Mouse (Mus musculus) frontal cortex, adult (tissue): ENCODE data around the gene Syt6.

Experiments used
- ATAC-seq: cut with Nextera tagmentation; 2 replicates; pipeline ENCODE4 v1.9.2; 2017; ENCODE audit warnings: mild to moderate bottlenecking, moderate library complexity, mixed read lengths; ENCODE audit not compliant: low TSS enrichment

The Syt6 gene

DNA sequence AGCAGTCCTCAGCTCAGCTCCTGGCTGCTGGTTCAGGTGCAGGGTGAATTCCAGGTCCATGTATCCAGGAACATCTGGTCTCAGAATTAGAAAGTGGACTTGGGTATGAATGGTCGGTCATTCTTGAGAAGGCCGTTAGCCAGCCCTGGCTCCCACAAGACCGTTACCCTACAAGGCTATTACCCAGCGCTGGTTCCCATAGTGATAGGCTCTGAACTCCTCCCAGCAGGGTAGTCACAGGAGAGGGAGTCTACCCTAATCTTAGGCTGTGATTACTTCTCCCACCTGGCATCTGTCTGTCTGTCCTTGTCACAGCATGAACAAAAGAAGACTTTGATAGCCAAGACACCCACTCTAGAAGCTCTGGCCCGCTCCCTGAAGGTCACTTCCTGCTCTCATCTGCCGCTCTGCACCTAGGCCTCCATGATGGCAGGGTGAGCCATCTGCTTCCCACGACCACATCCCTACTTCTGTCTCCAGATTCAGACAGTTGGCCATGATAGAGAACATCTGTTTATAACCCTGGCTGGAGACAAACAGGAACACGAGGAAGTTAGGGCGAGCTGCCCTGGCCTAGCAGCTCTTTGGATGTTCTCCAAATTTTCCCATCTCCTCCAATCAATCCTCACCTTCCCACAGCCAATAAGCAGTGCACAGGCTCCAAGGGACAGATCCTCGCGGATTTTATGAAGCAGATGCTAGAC, 72.3 kb downstream of the Syt6 start:
- no peak for ATAC-seq

DNA sequence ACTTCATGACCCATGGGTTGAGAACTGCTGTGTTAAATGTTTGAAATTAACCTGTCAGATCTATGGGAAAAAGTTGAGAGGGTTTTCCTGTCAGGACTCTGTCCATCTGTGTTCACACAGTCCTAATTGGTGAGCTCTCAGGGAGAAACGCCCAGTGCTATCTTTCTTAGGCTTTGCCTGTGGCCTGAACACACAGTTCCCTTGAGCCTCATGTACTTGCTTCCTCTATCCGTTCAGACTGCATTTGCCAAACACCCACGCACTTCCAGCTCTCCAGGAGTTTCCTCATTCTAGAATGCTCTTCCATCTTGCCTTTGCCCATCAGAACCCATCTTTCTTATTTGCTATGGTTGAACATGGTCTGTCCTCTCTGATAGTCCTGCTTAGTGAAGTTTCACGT, 73.5 kb downstream of the Syt6 start:
- no peak for ATAC-seq

DNA sequence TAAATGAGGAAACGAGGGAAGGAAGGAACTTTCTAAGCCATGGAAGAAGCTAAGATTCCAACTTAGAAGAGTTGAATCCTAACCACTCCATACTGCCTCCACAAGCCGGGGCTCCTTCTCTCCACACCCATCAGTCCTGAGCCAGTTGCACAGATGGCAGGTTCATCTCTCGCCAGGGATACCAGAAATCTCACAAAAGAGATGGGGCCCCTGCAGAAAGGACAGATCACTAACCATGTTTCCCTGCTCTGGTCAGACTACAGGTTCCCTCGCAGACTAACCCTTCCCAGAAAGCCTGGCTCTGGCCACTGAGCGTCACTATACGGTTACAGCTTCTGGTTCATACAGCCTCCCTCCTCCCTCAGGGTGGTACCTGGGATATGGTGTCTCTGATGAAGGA, 74.7 kb downstream of the Syt6 start:
- ATAC-seq, result no peak

DNA sequence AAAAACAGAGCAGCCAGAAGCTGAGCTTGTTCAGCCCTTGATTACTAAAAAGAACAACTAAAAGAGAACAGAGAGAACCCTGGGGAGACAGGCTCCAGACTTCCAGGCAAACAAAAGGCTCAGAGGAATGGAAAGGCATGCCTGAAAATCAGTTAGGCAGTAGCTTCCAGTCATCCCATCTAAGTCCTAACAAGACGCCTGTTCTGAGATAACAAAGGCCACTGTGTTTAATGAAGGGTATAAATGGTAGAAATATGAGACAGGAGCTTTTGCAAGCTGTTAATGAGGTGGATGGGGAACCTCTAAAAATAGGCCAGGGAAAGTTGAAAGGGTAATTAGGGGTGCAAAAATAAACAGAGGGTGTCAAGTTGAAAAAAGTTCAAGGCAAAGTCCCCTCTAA, 75.4 kb downstream of the Syt6 start:
- ATAC-seq, result no peak

DNA sequence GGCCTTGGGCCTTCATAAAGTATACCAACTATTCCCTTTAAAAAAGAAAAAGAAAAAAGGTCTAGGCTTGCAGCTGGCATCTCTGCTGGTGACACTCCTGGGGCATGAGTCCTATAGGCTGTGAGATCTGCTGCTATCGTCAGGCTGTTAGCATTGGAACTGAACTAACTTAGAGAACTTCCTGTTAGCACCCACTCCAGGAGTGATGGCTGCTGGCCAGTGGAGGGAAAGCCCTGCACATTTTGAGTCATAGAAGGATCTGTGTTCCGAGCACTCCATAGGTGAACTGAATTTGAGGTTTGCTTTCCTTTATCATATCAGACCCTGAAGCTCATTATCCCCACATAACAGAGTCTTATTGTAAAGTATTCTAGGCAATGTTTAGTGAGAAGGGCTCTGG, 85.0 kb downstream of the Syt6 start:
- ATAC-seq, result peak; percentile 74

DNA sequence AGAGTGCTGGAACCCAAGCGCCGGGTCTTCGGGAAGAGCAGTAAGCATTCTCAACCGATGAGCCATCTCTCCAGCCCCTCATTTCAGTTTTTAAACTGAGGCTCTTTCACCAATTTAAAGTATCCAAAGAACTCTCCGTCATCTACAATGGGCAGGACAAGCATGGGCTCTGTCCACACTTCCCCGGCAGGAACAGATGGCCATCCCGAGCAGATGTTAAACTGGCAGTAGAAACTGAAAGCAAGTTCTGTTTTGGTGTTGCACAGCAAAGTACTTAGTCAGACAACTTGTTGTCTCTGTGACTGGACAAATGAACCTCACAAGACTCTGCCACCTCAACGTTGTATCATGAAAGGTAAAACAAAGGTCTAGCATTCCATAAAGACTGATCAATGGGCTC, 86.7 kb downstream of the Syt6 start:
- peak; percentile 71; the same call in 1 of the 2 replicates for ATAC-seq

DNA sequence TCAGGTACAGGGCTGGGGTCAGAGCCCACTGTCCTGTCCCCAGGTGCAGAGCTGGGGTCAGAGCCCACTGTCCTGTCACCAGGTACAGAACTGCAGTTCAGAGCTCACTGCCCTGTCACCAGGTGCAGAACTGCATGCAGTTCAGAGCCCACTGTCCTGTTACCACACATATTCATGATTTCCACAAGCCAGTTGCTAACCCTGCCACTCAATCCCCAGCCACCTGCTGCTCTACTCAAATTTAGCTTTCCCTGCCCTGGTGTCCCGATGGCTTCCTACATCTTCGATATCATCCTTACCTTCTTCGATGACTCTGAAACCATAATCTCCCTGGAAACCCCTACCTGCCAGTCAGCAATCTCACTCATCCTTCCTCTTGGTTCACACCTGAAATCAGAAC, 88.4 kb downstream of the Syt6 start:
- no peak for ATAC-seq

DNA sequence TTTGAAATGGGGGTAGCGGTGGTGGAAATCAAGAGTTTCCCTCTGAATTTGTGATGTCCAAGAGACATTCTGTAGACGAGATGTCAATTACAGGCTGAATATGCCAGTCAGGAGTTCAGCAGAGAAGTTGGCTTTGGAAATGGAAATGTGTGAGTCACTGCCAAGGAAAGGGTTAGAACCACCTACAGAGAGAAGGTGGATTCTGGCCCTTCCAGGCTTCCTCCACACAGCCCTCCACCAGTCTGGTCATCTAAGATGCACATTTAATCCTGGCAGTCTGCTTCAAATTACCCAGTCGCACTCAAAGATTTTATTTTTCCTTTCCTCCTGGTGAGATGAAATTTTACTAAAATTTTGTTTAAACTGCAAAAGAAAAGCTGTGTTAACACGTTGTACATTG, 97.1 kb downstream of the Syt6 start:
- peak; percentile 64 for ATAC-seq

DNA sequence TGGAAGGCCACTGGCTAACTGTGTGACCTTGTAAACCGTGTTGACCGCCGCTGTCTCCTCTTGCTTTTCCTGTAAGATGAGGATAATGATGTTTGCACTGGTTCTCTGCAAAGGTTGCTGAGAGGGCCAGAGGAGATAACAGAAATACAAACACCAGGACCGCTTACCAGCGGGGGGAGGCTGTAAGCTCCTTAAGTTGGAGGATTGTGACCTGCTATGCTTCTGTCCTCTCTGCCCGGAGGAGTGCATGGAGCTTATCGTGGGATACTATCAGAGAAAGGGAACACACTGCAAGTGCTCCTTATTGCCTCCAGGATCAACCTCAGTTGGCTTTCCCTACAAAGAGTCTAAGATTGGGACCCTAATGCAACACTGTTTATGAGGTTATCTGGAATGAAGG, 97.7 kb downstream of the Syt6 start:
- ATAC-seq, result no peak

DNA sequence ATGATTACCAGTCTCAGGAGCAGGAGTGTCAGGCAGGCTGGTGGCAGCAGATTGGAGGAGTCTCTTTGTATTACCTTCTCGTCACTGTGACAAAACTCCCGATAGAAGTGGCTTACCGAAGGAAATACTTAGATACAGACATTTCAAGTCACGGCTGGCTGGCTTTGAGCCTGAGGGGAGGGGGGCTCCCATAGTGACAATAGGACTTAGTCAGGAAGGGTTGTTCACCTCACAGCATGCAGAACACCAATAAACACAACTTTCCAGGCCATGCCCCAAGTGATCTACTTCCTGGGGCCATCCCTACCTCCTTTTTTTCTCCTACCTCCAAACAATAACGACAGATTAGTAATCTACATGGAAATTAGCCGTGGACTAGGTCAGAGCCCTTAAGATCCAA, 103.8 kb downstream of the Syt6 start:
- ATAC-seq, result no peak

DNA sequence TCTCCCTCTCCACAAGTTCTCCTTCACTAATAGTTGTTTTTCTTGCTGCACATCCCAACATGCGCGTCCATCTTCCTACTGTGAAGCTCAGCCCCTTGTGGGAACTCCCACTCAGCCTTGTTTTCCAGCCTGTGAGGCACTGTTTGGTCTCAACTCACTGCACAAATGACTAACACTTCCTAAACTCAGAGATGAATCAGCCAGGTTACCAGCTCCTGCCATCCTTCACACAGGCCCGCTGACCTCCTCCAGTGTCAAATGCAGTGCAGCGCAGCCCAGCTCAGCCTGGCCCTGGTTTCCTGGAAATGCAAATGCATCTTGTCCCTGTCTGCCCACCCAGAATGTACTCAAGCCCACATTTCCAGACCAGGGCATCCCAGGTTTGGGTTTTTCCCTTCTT, 107.4 kb downstream of the Syt6 start:
- ATAC-seq, result peak; percentile 60; the same call in 1 of the 2 replicates

DNA sequence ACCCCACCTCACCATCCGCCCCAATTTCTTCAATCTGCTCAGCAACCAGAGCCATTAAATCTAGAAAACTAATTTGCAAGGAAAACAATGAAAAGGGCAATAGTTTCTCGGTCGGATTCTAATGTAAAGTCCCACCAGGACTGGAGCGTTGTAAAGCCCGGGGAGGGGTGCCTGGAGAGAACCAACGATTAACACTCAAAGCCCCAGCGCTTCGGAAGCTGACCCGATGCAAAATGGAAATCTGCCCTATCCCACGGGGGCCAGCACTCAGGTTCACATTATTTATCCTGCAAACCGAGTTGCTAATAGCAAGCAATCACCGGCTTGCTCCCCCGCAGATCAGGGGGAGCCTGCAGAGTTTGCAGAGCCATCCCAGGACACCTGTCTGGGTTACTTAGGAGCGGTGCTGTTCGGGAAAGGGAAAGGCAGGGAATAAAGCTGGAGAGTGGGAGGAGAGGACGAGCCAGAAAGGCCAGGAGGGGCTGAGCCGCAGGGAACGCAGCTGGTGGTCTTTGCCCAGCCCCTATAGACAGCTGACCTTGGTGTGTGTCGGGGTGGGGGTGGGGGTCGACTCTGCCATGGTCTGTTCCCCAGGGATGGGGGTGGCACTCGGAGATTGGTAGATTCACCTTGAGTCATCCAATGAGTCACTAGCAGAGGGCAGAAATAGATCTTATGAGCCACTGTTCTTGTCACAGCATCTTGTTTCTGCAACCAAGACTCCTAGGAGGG, 108.4 kb downstream of the Syt6 start:
- peak; percentile 96 for ATAC-seq

DNA sequence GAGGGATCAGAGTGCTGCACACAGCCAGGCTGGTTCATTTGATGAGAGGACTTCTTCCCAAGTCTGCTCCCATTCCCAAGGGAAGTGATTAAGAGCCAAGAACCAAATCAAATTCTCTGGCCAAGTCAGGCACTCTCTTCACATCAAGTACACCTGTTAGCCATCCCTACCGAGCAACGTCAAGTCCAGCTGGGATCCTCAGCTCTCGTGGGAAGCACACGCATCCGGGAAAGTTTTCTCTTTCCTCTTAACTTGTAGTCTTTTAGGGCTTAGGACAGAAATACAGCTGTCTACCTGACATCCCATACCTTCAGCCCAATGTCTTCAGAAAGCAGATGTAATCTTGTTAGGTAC, 108.9 kb downstream of the Syt6 start:
- no peak for ATAC-seq

DNA sequence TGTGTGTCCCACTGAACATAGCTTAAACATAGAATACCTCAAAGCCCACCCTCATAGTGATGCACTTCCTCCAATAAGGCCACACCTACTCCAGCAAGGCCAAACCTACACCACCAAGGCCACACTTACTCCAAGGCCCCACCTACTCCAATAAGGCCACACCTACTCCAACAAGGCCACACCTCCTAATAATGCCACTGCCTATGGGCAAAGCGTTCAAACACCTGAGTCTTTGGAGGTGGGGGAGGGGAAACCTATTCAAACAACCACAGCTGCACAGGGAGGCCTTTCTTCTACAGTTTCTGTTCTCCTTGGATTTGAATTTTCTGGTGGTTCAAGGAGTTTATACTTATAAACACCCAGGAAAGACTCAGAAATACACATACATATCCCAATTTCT, 114.0 kb downstream of the Syt6 start:
- no peak for ATAC-seq

DNA sequence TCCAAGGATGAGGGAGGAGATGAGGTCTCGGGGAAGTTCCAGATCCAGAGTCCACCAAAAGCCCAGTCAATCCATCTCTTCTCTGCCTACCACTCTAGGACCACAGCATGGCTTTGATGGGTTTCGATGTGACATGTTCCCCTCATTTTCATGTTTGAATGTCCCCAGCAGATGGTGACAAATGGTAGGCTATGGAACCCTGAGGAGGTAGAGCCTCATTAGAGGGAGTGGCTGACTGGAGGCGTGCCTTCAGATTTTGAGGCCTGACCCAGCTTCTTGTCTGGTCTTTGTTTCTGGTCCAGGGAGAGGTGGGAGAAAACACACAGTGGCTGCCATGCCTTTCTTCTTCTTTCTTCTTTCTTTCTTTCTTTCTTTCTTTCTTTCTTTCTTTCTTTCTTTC, 115.5 kb downstream of the Syt6 start:
- no peak for ATAC-seq
